Mouse (Mus musculus): ENCODE measurements around the gene Klf5.

DNA sequence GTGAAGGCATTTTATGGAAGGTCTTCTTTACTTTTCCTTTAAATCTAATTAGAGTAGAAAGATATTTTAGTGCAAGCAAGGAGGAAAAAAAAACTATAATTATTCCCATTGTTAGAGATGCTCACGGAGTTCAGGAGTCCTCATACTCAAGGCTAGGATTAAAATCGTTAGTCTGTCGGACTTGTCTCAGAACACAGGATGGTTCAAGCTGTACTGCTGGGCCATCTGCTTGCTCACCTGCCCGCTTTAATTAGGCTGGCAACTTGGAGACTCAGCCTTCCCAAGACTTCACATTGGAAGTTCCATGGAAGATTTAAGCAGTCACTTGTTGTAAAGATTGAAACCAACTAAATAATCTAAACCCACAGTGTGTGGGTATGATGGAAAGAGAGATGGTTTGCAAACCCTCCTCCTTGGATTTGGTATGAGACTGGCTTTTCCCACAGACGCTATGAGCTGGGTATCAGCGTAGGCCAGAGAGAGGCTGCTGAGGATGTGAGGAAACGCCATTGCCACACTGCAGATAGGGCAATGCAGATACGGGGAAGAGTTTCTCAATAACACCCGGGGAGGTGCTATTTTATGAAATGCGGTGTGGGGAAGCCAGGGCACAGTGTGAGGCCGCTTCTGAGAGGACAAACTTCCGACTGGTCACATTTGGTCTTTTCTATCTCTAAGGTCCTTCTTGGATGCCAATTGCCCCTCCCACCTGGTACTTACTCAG, 19.6 kb upstream of the Klf5 start:
- TF ChIP-seq POLR2A (IDR thresholded peaks at IDR 0.05; ENCODE audit: extremely low read depth, insufficient read depth, low read length) (no peak), CTCF (IDR thresholded peaks at IDR 0.05; ENCODE audit: low read depth, low read length) (no peak)
